Mouse (Mus musculus) left cerebral cortex, postnatal 25 days (tissue): ENCODE results near the gene Gm14632. TPM values are rescaled to one million over a fixed set of nuclear protein-coding genes. Genes with fewer than 3 reads are reported as not detected.
"Not testable (repeated sequence)": the region's sequence is repeated elsewhere in the genome, so short reads cannot be mapped to it uniquely, and the experiment has no call there.

ENCODE experiments used
- DNase-seq, 2 experiments: peaks; one replicate each; pipeline ENCODE4 v3.0.0; 2022; ENCODE audit warnings: low spot score in 2 of 2, mixed read lengths in 1 of 2
- intact Hi-C: fragments of 180-260 bp; cut with DNase I; formaldehyde crosslinking; loops from one replicate; pipeline ENCODE4 v1.15.1; 2025
- total RNA-seq, 2 experiments: library from RNA; stranded (reverse); gene quantifications; 2 replicates each; pipeline ENCODE4 v1.2.3; 2021

Gm14632 gene
- not detected for total RNA-seq

DNA sequence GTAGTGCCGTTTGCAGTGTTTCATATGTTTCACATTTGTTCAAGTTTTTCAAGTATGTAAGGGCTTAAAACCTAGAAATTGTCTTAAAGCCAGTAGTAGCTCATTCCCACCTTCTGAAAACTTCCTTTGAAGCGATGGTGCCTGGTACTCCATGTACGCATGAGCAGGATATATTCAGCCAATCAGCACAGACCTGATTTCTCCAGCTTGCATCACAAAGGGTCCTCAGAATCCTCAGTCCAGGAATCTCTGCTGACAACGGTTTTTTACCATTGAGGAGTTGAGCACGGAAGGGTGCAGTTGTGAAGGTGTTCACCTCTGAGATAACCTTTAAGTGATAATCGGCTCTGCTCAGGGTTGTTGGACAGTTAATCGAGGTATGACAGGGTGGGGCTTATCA, at the start of gene Gm14632:
TSS of gene Gm14632 (plus strand) at position 301 of the 400 bp plus-strand sequence.
- intact Hi-C loops, DNase-seq: not testable (repeated sequence)
